Mouse (Mus musculus) forebrain, embryonic 11.5 days (tissue): ENCODE results near the gene Fxyd3. TPM values are rescaled to one million over a fixed set of nuclear protein-coding genes. Genes with fewer than 3 reads are reported as not detected.

ENCODE experiments used
- ATAC-seq: fragments of 200-750 bp; cut with Nextera tagmentation; replicated peaks from 2 replicates; pipeline ENCODE4 v1.8.0; 2017; ENCODE audit warnings: moderate TSS enrichment; ENCODE audit not compliant: low FRiP score
- DNase-seq: peaks from one replicate; pipeline ENCODE4 v3.0.0-alpha.2; 2017; ENCODE audit warnings: low spot score
- H3K27ac ChIP-seq: fragments of 300-500 bp; sonication (generic); 2 replicates; pipeline ENCODE4 v1.5.1; 2014; ENCODE audit warnings: low read depth, low read length
- H3K27me3 ChIP-seq: fragments of 300-500 bp; sonication (generic); 2 replicates; pipeline ENCODE4 v1.6.1; 2014; ENCODE audit warnings: mild to moderate bottlenecking, low read length, mixed read lengths; ENCODE audit not compliant: control insufficient read depth, insufficient read depth
- H3K36me3 ChIP-seq: fragments of 300-500 bp; sonication (generic); 2 replicates; pipeline ENCODE4 v1.6.1; 2014; ENCODE audit warnings: mild to moderate bottlenecking, low read length, moderate library complexity, mixed read lengths; ENCODE audit not compliant: control insufficient read depth, insufficient read depth
- H3K4me1 ChIP-seq: fragments of 300-500 bp; sonication (generic); replicated peaks from 2 replicates; pipeline ENCODE4 v1.6.1; 2014; ENCODE audit warnings: low read length, mixed read lengths; ENCODE audit not compliant: control insufficient read depth, insufficient read depth
- H3K4me2 ChIP-seq: fragments of 300-500 bp; sonication (generic); 2 replicates; pipeline ENCODE4 v1.6.1; 2014; ENCODE audit warnings: low read depth, mild to moderate bottlenecking, low read length, moderate library complexity, mixed read lengths; ENCODE audit not compliant: severe bottlenecking
- H3K4me3 ChIP-seq: fragments of 300-500 bp; sonication (generic); 2 replicates; pipeline ENCODE4 v1.5.1; 2014; ENCODE audit warnings: low read depth, low read length
- H3K9ac ChIP-seq: fragments of 300-500 bp; sonication (generic); 2 replicates; pipeline ENCODE4 v1.6.1; 2014; ENCODE audit warnings: low read length
- H3K9me3 ChIP-seq: fragments of 300-500 bp; sonication (generic); 2 replicates; pipeline ENCODE4 v1.6.1; 2016; ENCODE audit warnings: low read length, mixed read lengths; ENCODE audit not compliant: control insufficient read depth
- WGBS: fragments of 180-500 bp; shearing (Covaris S2); extraction: QIAGEN DNeasy Blood & Tissue Kit; methylation state at CpG from one replicate; pipeline ENCODE4 v1.1.7; 2014; 5-methylcytosine and 5-hydroxymethylcytosine counted together
- microRNA-seq: library from miRNA; unstranded; fragments of <30 nt; microRNA quantifications from one replicate; pipeline ENCODE4, GENCODE M21; 2016; ENCODE audit not compliant: insufficient number of aligned reads
- polyA plus RNA-seq: library from polyadenylated mRNA; unstranded; fragments of >200 nt; fragmentation: Nextera tagmentation; extraction: Ambion mirVana; gene quantifications from 2 replicates; pipeline ENCODE4 v1.2.1, GENCODE M21; 2014

Gene Fxyd3
- polyA plus RNA-seq, 1 experiment from 2014 or later, result 2.0 TPM

DNA sequence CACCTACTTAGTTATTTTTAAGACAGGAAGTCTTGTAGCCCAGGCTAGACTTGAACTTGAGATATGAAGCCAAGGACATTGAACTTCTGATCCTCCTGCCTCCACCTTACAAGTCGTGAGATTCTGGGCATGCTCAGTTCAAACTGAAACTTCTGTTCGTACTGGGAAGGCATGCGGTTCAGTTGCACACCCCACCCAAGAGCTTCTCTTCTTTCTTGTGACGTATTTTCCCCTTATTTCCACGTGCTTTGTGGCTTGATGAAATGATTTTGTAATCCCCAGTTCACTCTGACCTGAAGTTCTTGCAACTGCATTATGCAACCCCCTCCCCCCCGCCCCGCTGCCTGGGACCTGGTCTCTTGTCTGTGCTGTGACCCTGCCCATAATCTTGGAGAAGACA lies 44.8 kb downstream of the Fxyd3 start:
- no peak overlapping the region for H3K27ac ChIP-seq

GRCm38 (mm10) chr7:31030717-31031116 lies 45.8 kb downstream of the Fxyd3 start:
- no peak overlapping the region for H3K27ac ChIP-seq
- ATAC-seq (no peak), DNase-seq (no peak)
- no peak overlapping the region for H3K9ac ChIP-seq
- H3K4me1 ChIP-seq, result no peaks in the 10 kb centered on the region
- no peaks in the 10 kb centered on the region for H3K9me3 ChIP-seq
- no peak overlapping the region for H3K4me3 ChIP-seq
- H3K27me3 ChIP-seq, result no peaks in the 10 kb centered on the region
- H3K36me3 ChIP-seq, result no peaks in the 10 kb centered on the region
- no peak overlapping the region for H3K4me2 ChIP-seq
- WGBS, result 66% methylated on average over 2 of the region's 2 CpGs

More for the DNA sequence above, 44.8 kb downstream of the Fxyd3 start:
- DNase-seq (no peak), ATAC-seq (no peak)
- Histone ChIP-seq H3K4me3 (no peak overlapping the region), H3K27me3 (no peaks in the 10 kb centered on the region), H3K4me1 (no peaks in the 10 kb centered on the region), H3K36me3 (no peaks in the 10 kb centered on the region), H3K9me3 (no peaks in the 10 kb centered on the region), H3K4me2 (no peak overlapping the region), H3K9ac (no peak overlapping the region)
- 85% methylated on average over 7 of the region's 7 CpGs for WGBS

- H3K4me2 ChIP-seq, result no peak overlapping the region
- H3K9ac ChIP-seq, result no peak overlapping the region
- no peaks in the 10 kb centered on the region for H3K27me3 ChIP-seq
- 78% methylated on average over 8 of the region's 8 CpGs for WGBS
- no peaks in the 10 kb centered on the region for H3K9me3 ChIP-seq
- H3K4me1 ChIP-seq, result no peaks in the 10 kb centered on the region
- DNase-seq, result no peak
- H3K36me3 ChIP-seq, result no peaks in the 10 kb centered on the region
- no peak overlapping the region for H3K27ac ChIP-seq
- no peak for ATAC-seq
- H3K4me3 ChIP-seq, result no peak overlapping the region
Measured at GRCm38 (mm10) chr7:31028609-31029008, 47.9 kb downstream of the Fxyd3 start.

Small RNA genes lying within 50 kb of the gene (microRNA-seq; reads per million reads assigned to microRNA genes)
- gene Mir7050, result not detected

Other genes starting within 250 kb of the Fxyd3 start
- gene Ffar3, start 220.5 kb downstream of the Fxyd3 start, polyA plus RNA-seq, result not detected in 2 replicates
- gene Ffar1, start 215.1 kb downstream of the Fxyd3 start, polyA plus RNA-seq, result not detected in 2 replicates
- gene Cd22, start 196.4 kb downstream of the Fxyd3 start, polyA plus RNA-seq, result not detected in 2 replicates
- 0.11 and 0.20 TPM in 2 replicates for gene Mag, start 161.8 kb downstream of the Fxyd3 start, polyA plus RNA-seq
- gene Hamp2, start 152.0 kb downstream of the Fxyd3 start, polyA plus RNA-seq, result not detected in 2 replicates
- not detected in 2 replicates for gene Hamp, start 132.7 kb downstream of the Fxyd3 start, polyA plus RNA-seq
- 28.4 and 29.3 TPM in 2 replicates for gene Usf2, start 119.9 kb downstream of the Fxyd3 start, polyA plus RNA-seq
- 30.8 and 32.5 TPM in 2 replicates for gene Lsr, start 103.2 kb downstream of the Fxyd3 start, polyA plus RNA-seq
- 0.81 and 1.3 TPM in 2 replicates for gene Fam187b, start 102.9 kb downstream of the Fxyd3 start, polyA plus RNA-seq
- gene Fxyd5, start 34.2 kb downstream of the Fxyd3 start, polyA plus RNA-seq, result 10.2 and 12.9 TPM in 2 replicates
- gene Fxyd7, start 25.2 kb downstream of the Fxyd3 start, polyA plus RNA-seq, result 4.1 and 4.9 TPM in 2 replicates
- 2.9 and 4.0 TPM in 2 replicates for gene Fxyd1, start 19.5 kb downstream of the Fxyd3 start, polyA plus RNA-seq
- 0.36 and 0.44 TPM in 2 replicates for gene Lgi4, start 17.4 kb downstream of the Fxyd3 start, polyA plus RNA-seq
- 0.29 and 0.39 TPM in 2 replicates for gene Hpn, start 38.6 kb upstream of the Fxyd3 start, polyA plus RNA-seq
- 0.84 and 1.2 TPM in 2 replicates for gene Scn1b, start 50.3 kb upstream of the Fxyd3 start, polyA plus RNA-seq
- gene Gramd1a, start 79.2 kb upstream of the Fxyd3 start, polyA plus RNA-seq, result 133 and 135 TPM in 2 replicates
- not detected in 2 replicates for gene Scgb2b2, start 213.8 kb upstream of the Fxyd3 start, polyA plus RNA-seq
- gene Scgb1b2, start 215.1 kb upstream of the Fxyd3 start, polyA plus RNA-seq, result not detected in 2 replicates